Comparison of ENCODE assay signal across 9 mouse cellular contexts in the genomic region with DNA sequence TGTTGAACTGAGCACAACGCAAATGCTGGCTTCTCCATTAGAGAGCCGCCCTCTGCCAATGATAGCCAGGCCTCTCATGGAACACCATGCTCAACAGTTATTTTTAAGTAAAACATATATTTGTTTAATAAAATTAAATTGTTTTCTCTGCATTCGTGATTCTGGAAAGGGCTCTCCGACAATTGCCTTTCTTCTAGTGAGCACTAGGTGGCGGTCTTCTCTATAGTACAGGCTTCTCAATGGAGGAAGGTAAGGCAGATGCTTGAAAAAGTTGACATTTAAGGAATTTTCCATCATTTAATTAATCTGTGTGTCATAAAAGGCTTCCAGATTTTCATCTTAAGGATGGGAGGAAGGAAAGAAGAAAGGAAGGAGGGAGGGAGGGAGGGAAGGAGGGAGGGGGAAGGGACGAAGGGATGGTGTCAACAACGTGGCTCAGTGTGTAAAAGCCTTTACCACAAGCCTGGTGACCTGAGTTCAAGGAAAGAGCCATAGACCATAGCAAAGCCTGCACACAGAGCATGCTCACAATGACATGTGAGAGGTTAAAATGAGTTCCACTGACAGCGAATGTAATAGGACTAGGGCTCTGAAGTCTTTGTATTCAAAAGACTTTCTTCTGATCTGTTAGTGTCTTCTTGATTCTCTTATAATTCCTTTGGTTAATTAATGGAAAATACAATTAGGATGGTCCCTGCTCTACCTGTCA. TPM values are rescaled to one million over a fixed set of nuclear protein-coding genes. Genes with fewer than 3 reads are reported as not detected.
DNase-seq lines count a peak whose midpoint lies in the region; ATAC-seq lines count a peak whose summit lies in the region.
"Had no signal": no experiment of that assay in that cellular context is flagged by ENCODE, and none has a peak within 500 bp of the region (broad histone marks: within the 10 kb centered on the region; RNA-seq: fewer than 3 reads in every experiment).

No protein-coding gene starts in this region.

- no peaks in the 10 kb centered on the region for H3K4me1 ChIP-seq in forebrain, embryonic 15.5 days
- peaks cover 3% of the 10 kb centered on the region; the same call in 1 of the 2 replicates for H3K4me1 ChIP-seq in forebrain, embryonic 11.5 days (replicated peaks; ENCODE audit: control insufficient read depth, insufficient read depth, low read length)
- H3K4me1 ChIP-seq in midbrain, embryonic 14.5 days (ENCODE audit: control insufficient read depth, insufficient read depth, low read length): no peaks in the 10 kb centered on the region

- no peak overlapping the region for H3K9ac ChIP-seq in forebrain, embryonic 15.5 days (replicated peaks)
- no peak overlapping the region for H3K9ac ChIP-seq in forebrain, embryonic 11.5 days (ENCODE audit: low read length)
- no peak overlapping the region for H3K9ac ChIP-seq in midbrain, embryonic 14.5 days (replicated peaks; ENCODE audit: low read length)

- no peak overlapping the region for H3K4me3 ChIP-seq in forebrain, embryonic 15.5 days
- no peak overlapping the region for H3K4me3 ChIP-seq in forebrain, embryonic 11.5 days (ENCODE audit: low read depth, low read length)
- H3K4me3 ChIP-seq in midbrain, embryonic 14.5 days (replicated peaks; ENCODE audit: low read depth, low read length): no peak overlapping the region

- ATAC-seq in forebrain, embryonic 15.5 days (replicated peaks): no peak
- ATAC-seq in forebrain, embryonic 11.5 days (replicated peaks; ENCODE audit: low FRiP score): no peak
- no peak for ATAC-seq in midbrain, embryonic 14.5 days (ENCODE audit: low FRiP score, low TSS enrichment)

- WGBS in forebrain, embryonic 15.5 days: 41% methylated on average over 8 of the region's 8 CpGs
- 38% methylated on average over 8 of the region's 8 CpGs for WGBS in forebrain, embryonic 11.5 days
- WGBS in midbrain, embryonic 14.5 days: 39% methylated on average over 8 of the region's 8 CpGs

- H3K27me3 ChIP-seq in forebrain, embryonic 15.5 days: no peaks in the 10 kb centered on the region
- no peaks in the 10 kb centered on the region for H3K27me3 ChIP-seq in forebrain, embryonic 11.5 days (ENCODE audit: control insufficient read depth, insufficient read depth, low read length)
- H3K27me3 ChIP-seq in midbrain, embryonic 14.5 days (ENCODE audit: control insufficient read depth, insufficient read depth, low read length): no peaks in the 10 kb centered on the region

- no peak for DNase-seq in forebrain, embryonic 11.5 days (ENCODE audit: low spot score)
- DNase-seq in right cerebral cortex, adult 18-20 months: peak; percentile 21
- no peak for DNase-seq in right cerebral cortex, postnatal 4 days
- DNase-seq in c-Kit-positive CD71-positive TER-119-positive erythroid progenitor cells, embryonic 14.5 days (ENCODE audit: low spot score): peak; percentile 8
- peak; percentile 41 for DNase-seq in kidney, adult 9 months
- DNase-seq in midbrain, embryonic 14.5 days: peak; percentile 75
- DNase-seq in T-cell, adult 2 months (ENCODE audit: low spot score): no peak

- no peaks in the 10 kb centered on the region for H3K9me3 ChIP-seq in forebrain, embryonic 15.5 days
- H3K9me3 ChIP-seq in forebrain, embryonic 11.5 days (ENCODE audit: control insufficient read depth, low read length): no peaks in the 10 kb centered on the region
- H3K9me3 ChIP-seq in midbrain, embryonic 14.5 days (ENCODE audit: control insufficient read depth, low read length): no peaks in the 10 kb centered on the region

- no peaks in the 10 kb centered on the region for H3K36me3 ChIP-seq in forebrain, embryonic 15.5 days
- no peaks in the 10 kb centered on the region for H3K36me3 ChIP-seq in forebrain, embryonic 11.5 days (ENCODE audit: control insufficient read depth, insufficient read depth, low read length)
- no peaks in the 10 kb centered on the region for H3K36me3 ChIP-seq in midbrain, embryonic 14.5 days (ENCODE audit: control insufficient read depth, insufficient read depth, low read length)

- H3K27ac ChIP-seq in forebrain, embryonic 15.5 days (replicated peaks): no peak overlapping the region
- H3K27ac ChIP-seq in forebrain, embryonic 11.5 days (ENCODE audit: low read depth, low read length): no peak overlapping the region
- H3K27ac ChIP-seq in midbrain, embryonic 14.5 days (replicated peaks; ENCODE audit: low read depth, low read length): no peak overlapping the region

- H3K4me2 ChIP-seq in forebrain, embryonic 15.5 days (replicated peaks): 0 out of 2 replicates have a peak overlapping the region, but pooled peaks have one; percentile 12
- no peak overlapping the region for H3K4me2 ChIP-seq in forebrain, embryonic 11.5 days (ENCODE audit: low read depth, low read length, severe bottlenecking)
- H3K4me2 ChIP-seq in midbrain, embryonic 14.5 days (ENCODE audit: low read length): no peak overlapping the region

RNA-seq across cellular contexts. Expression of a gene that starts 4.4 kb away (rescaled TPM):
- not detected in 2 replicates for polyA plus RNA-seq in forebrain, embryonic 15.5 days (2015; fragmentation: Nextera tagmentation; extraction: Ambion mirVana)
- polyA plus RNA-seq in forebrain, embryonic 11.5 days (2014; fragmentation: Nextera tagmentation; extraction: Ambion mirVana): 0.29 TPM in 1 of 2 replicates, not detected in the other
- polyA plus RNA-seq in midbrain, embryonic 14.5 days (2014; fragmentation: Nextera tagmentation; extraction: Ambion mirVana): not detected in 2 replicates
- polyA plus RNA-seq: small intestine, adult 2 months had no signal

RNA-seq across cellular contexts. Expression of a gene that starts 14.0 kb away (rescaled TPM):
- polyA plus RNA-seq in forebrain, embryonic 15.5 days (2015; fragmentation: Nextera tagmentation; extraction: Ambion mirVana): not detected in 2 replicates
- 0.24 TPM in 1 of 2 replicates, not detected in the other for polyA plus RNA-seq in forebrain, embryonic 11.5 days (2014; fragmentation: Nextera tagmentation; extraction: Ambion mirVana)
- polyA plus RNA-seq in midbrain, embryonic 14.5 days (2014; fragmentation: Nextera tagmentation; extraction: Ambion mirVana): not detected in 2 replicates

RNA-seq across cellular contexts. Expression of a gene that starts 16.7 kb away (rescaled TPM):
- polyA plus RNA-seq in forebrain, embryonic 15.5 days (2015; fragmentation: Nextera tagmentation; extraction: Ambion mirVana): not detected in 2 replicates
- polyA plus RNA-seq in forebrain, embryonic 11.5 days (2014; fragmentation: Nextera tagmentation; extraction: Ambion mirVana): not detected in 2 replicates
- polyA plus RNA-seq in midbrain, embryonic 14.5 days (2014; fragmentation: Nextera tagmentation; extraction: Ambion mirVana): not detected in 2 replicates
- polyA plus RNA-seq: small intestine, adult 2 months had no signal

RNA-seq across cellular contexts. Expression of a gene that starts 26.9 kb away (rescaled TPM):
- polyA plus RNA-seq in forebrain, embryonic 15.5 days (2015; fragmentation: Nextera tagmentation; extraction: Ambion mirVana): not detected in 2 replicates
- polyA plus RNA-seq in forebrain, embryonic 11.5 days (2014; fragmentation: Nextera tagmentation; extraction: Ambion mirVana): 0.61 TPM in 1 of 2 replicates, not detected in the other
- not detected in 2 replicates for polyA plus RNA-seq in midbrain, embryonic 14.5 days (2014; fragmentation: Nextera tagmentation; extraction: Ambion mirVana)
- polyA plus RNA-seq: small intestine, adult 2 months had no signal

RNA-seq across cellular contexts. Expression of a gene that starts 35.5 kb away (rescaled TPM):
- not detected in 2 replicates for polyA plus RNA-seq in forebrain, embryonic 15.5 days (2015; fragmentation: Nextera tagmentation; extraction: Ambion mirVana)
- not detected in 2 replicates for polyA plus RNA-seq in forebrain, embryonic 11.5 days (2014; fragmentation: Nextera tagmentation; extraction: Ambion mirVana)
- not detected in 2 replicates for polyA plus RNA-seq in midbrain, embryonic 14.5 days (2014; fragmentation: Nextera tagmentation; extraction: Ambion mirVana)
- polyA plus RNA-seq: small intestine, adult 2 months had no signal

Comparison
In these comparisons a context has a peak if more than half of its experiments do, and no peak if none do; other contexts are left out.
1. DNase-seq: peak in right cerebral cortex, adult 18-20 months (single experiment), c-Kit-positive CD71-positive TER-119-positive erythroid progenitor cells, embryonic 14.5 days (single experiment), kidney, adult 9 months (single experiment) and midbrain, embryonic 14.5 days (single experiment); none in forebrain, embryonic 11.5 days (single experiment), right cerebral cortex, postnatal 4 days (single experiment) and T-cell, adult 2 months (single experiment).